Mouse (Mus musculus): ENCODE data around the gene Rsph14. TPM values are rescaled to one million over a fixed set of nuclear protein-coding genes. Genes with fewer than 3 reads are reported as not detected.

Rsph14 gene
- polyA plus RNA-seq, 1 experiment from 2014 or later, result not detected

GRCm38 (mm10) chr10:74921614-74922013 lies 110.8 kb downstream of the Rsph14 start:
- H3K4me3 ChIP-seq (ENCODE audit: low read depth, low read length), result no peak overlapping the region
- DNase-seq (no peak), ATAC-seq (no peak)
- no peaks in the 10 kb centered on the region for H3K36me3 ChIP-seq (replicated peaks; ENCODE audit: insufficient read depth, low read length)
- no peak for TF ChIP-seq CTCF (IDR thresholded peaks at IDR 0.05; ENCODE audit: low read depth)
- TF ChIP-seq EP300 (IDR thresholded peaks at IDR 0.05; ENCODE audit: low read depth), result no peak
- H3K4me1 ChIP-seq (ENCODE audit: insufficient read depth), result no peaks in the 10 kb centered on the region
- no peaks in the 10 kb centered on the region for H3K27me3 ChIP-seq (ENCODE audit: insufficient read depth, low read length)
- H3K9ac ChIP-seq (replicated peaks), result no peak overlapping the region
- no peak overlapping the region for H3K27ac ChIP-seq (ENCODE audit: low read depth)
- H3K4me2 ChIP-seq (ENCODE audit: low read depth, low read length), result no peak overlapping the region
- 76% methylated on average over 11 of the region's 11 CpGs for WGBS (ENCODE audit: insufficient replicate concordance)
- H3K9me3 ChIP-seq (ENCODE audit: low read length), result no peaks in the 10 kb centered on the region

GRCm38 (mm10) chr10:74920853-74921567 lies 111.4 kb downstream of the Rsph14 start:
- peak; percentile 84 for TF ChIP-seq CTCF (IDR thresholded peaks at IDR 0.05; ENCODE audit: low read depth)
- no peak for TF ChIP-seq EP300 (IDR thresholded peaks at IDR 0.05; ENCODE audit: low read depth)
- Histone ChIP-seq H3K27ac (ENCODE audit: low read depth) (no peak overlapping the region), H3K27me3 (ENCODE audit: insufficient read depth, low read length) (no peaks in the 10 kb centered on the region), H3K9me3 (ENCODE audit: low read length) (no peaks in the 10 kb centered on the region), H3K4me3 (ENCODE audit: low read depth, low read length) (no peak overlapping the region), H3K4me1 (ENCODE audit: insufficient read depth) (no peaks in the 10 kb centered on the region), H3K4me2 (ENCODE audit: low read depth, low read length) (no peak overlapping the region), H3K36me3 (replicated peaks; ENCODE audit: insufficient read depth, low read length) (no peaks in the 10 kb centered on the region), H3K9ac (replicated peaks) (no peak overlapping the region)
- no peak for DNase-seq
- no peak for ATAC-seq
- WGBS (ENCODE audit: insufficient replicate concordance), result 36% methylated on average over 17 of the region's 17 CpGs

- 33% methylated on average over 5 of the region's 5 CpGs for WGBS (ENCODE audit: insufficient replicate concordance)
- no peaks in the 10 kb centered on the region for H3K9me3 ChIP-seq (ENCODE audit: low read length)
- H3K27ac ChIP-seq (ENCODE audit: low read depth), result no peak overlapping the region
- ATAC-seq (no peak), DNase-seq (no peak)
- no peak overlapping the region for H3K9ac ChIP-seq (replicated peaks)
- no peak overlapping the region for H3K4me3 ChIP-seq (ENCODE audit: low read depth, low read length)
- no peak overlapping the region for H3K4me2 ChIP-seq (ENCODE audit: low read depth, low read length)
- H3K27me3 ChIP-seq (ENCODE audit: insufficient read depth, low read length), result no peaks in the 10 kb centered on the region
- TF ChIP-seq EP300 (IDR thresholded peaks at IDR 0.05; ENCODE audit: low read depth), result no peak
- TF ChIP-seq CTCF (IDR thresholded peaks at IDR 0.05; ENCODE audit: low read depth), result no peak
- H3K4me1 ChIP-seq (ENCODE audit: insufficient read depth), result no peaks in the 10 kb centered on the region
- H3K36me3 ChIP-seq (replicated peaks; ENCODE audit: insufficient read depth, low read length), result no peaks in the 10 kb centered on the region
Observed at GRCm38 (mm10) chr10:74919277-74919676, 113.1 kb downstream of the Rsph14 start.

- Histone ChIP-seq H3K9ac (replicated peaks) (no peak overlapping the region), H3K27ac (ENCODE audit: low read depth) (no peak overlapping the region), H3K4me1 (ENCODE audit: insufficient read depth) (no peaks in the 10 kb centered on the region), H3K36me3 (replicated peaks; ENCODE audit: insufficient read depth, low read length) (no peaks in the 10 kb centered on the region), H3K4me2 (ENCODE audit: low read depth, low read length) (no peak overlapping the region), H3K27me3 (ENCODE audit: insufficient read depth, low read length) (no peaks in the 10 kb centered on the region), H3K9me3 (ENCODE audit: low read length) (no peaks in the 10 kb centered on the region), H3K4me3 (ENCODE audit: low read depth, low read length) (no peak overlapping the region)
- no peak for DNase-seq
- ATAC-seq, result no peak
- TF ChIP-seq CTCF (IDR thresholded peaks at IDR 0.05; ENCODE audit: low read depth) (no peak), EP300 (IDR thresholded peaks at IDR 0.05; ENCODE audit: low read depth) (no peak)
- 51% methylated on average over 2 of the region's 2 CpGs for WGBS (ENCODE audit: insufficient replicate concordance)
Observed at GRCm38 (mm10) chr10:74908431-74908830, 124.0 kb downstream of the Rsph14 start.

Other genes with a start within 250 kb of the Rsph14 start
- 3.4 and 3.7 TPM in 2 replicates for gene Gnaz, start 65.4 kb downstream of the Rsph14 start, polyA plus RNA-seq (2015; fragmentation: Nextera tagmentation; extraction: Ambion mirVana)
- gene Rab36, start 4.5 kb upstream of the Rsph14 start, polyA plus RNA-seq (2015; fragmentation: Nextera tagmentation; extraction: Ambion mirVana), result 1.7 TPM in 2 replicates
- 3.4 and 3.6 TPM in 2 replicates for gene Bcr, start 28.0 kb upstream of the Rsph14 start, polyA plus RNA-seq (2015; fragmentation: Nextera tagmentation; extraction: Ambion mirVana)
- 3.5 and 4.0 TPM in 2 replicates for gene Specc1l, start 179.5 kb upstream of the Rsph14 start, polyA plus RNA-seq (2015; fragmentation: Nextera tagmentation; extraction: Ambion mirVana)